Mouse (Mus musculus): ENCODE results near the gene Rbm3. TPM values are rescaled to one million over a fixed set of nuclear protein-coding genes. Genes with fewer than 3 reads are reported as not detected.
A peak's percentile ranks its signal among the peaks of the same experiment; 100 is the strongest.
"Not testable (repeated sequence)": the region's sequence is repeated elsewhere in the genome, so short reads cannot be mapped to it uniquely, and the experiment has no call there.

The Rbm3 gene
- polyA plus RNA-seq, 1 experiment, result 188 TPM

- Histone ChIP-seq H3K4me3 (ENCODE audit: insufficient read depth, low read depth, low read length) (peak overlapping the region; percentile 47), H3K27ac (replicated peaks; ENCODE audit: low read depth, low read length) (peak overlapping the region; percentile 82)
Measured at GRCm38 (mm10) chrX:8096787-8097242, 48.9 kb downstream of the Rbm3 start.

GRCm38 (mm10) chrX:8096068-8096786 lies 49.5 kb downstream of the Rbm3 start:
- peak overlapping the region; percentile 82 for H3K27ac ChIP-seq (replicated peaks; ENCODE audit: low read depth, low read length)

More at GRCm38 (mm10) chrX:8096787-8097242, 48.9 kb downstream of the Rbm3 start:
- no peaks in the 10 kb centered on the region for H3K4me1 ChIP-seq (ENCODE audit: control insufficient read depth, insufficient read depth, insufficient read length, low read length)

GRCm38 (mm10) chrX:8095546-8095945 lies 50.1 kb downstream of the Rbm3 start:
- H3K4me1 ChIP-seq (ENCODE audit: control insufficient read depth, insufficient read depth, insufficient read length, low read length), result no peaks in the 10 kb centered on the region
- no peak overlapping the region for H3K27ac ChIP-seq (replicated peaks; ENCODE audit: low read depth, low read length)
- no peak overlapping the region for H3K4me3 ChIP-seq (ENCODE audit: insufficient read depth, low read depth, low read length)

More at GRCm38 (mm10) chrX:8096068-8096786, 49.5 kb downstream of the Rbm3 start:
- peak overlapping the region; percentile 38 for H3K4me3 ChIP-seq (ENCODE audit: insufficient read depth, low read depth, low read length)
- not testable (repeated sequence) for H3K4me1 ChIP-seq (ENCODE audit: control insufficient read depth, insufficient read depth, insufficient read length, low read length)

- not testable (repeated sequence) for H3K4me1 ChIP-seq (ENCODE audit: control insufficient read depth, insufficient read depth, insufficient read length, low read length); H3K27ac ChIP-seq (replicated peaks; ENCODE audit: low read depth, low read length); H3K4me3 ChIP-seq (ENCODE audit: insufficient read depth, low read depth, low read length)
Measured at GRCm38 (mm10) chrX:8090954-8091347, 54.7 kb downstream of the Rbm3 start.

- Histone ChIP-seq H3K4me1 (ENCODE audit: control insufficient read depth, insufficient read depth, insufficient read length, low read length) (no peaks in the 10 kb centered on the region), H3K4me3 (ENCODE audit: insufficient read depth, low read depth, low read length) (peak within 1 kb of the TSS; percentile 47), H3K27ac (replicated peaks; ENCODE audit: low read depth, low read length) (peak within 1 kb of the TSS; percentile 52)
Measured at GRCm38 (mm10) chrX:8090346-8090953, 55.2 kb downstream of the Rbm3 start, which contains the start of gene Was. Gene Was (minus strand): TSS chrX:8090498.

GRCm38 (mm10) chrX:8089746-8090145 lies 55.9 kb downstream of the Rbm3 start:
- Histone ChIP-seq H3K27ac (replicated peaks; ENCODE audit: low read depth, low read length) (peak overlapping the region; percentile 52), H3K4me1 (ENCODE audit: control insufficient read depth, insufficient read depth, insufficient read length, low read length) (no peaks in the 10 kb centered on the region), H3K4me3 (ENCODE audit: insufficient read depth, low read depth, low read length) (peak overlapping the region; percentile 47)

Other genes starting within 250 kb of the Rbm3 start
- 25.0 and 29.5 TPM in 2 replicates for gene Pqbp1, start 246.6 kb downstream of the Rbm3 start, polyA plus RNA-seq (2012; ENCODE audit: insufficient read depth, insufficient read length, missing spikeins)
- 47.7 and 50.3 TPM in 2 replicates for gene Timm17b, start 246.5 kb downstream of the Rbm3 start, polyA plus RNA-seq (2012; ENCODE audit: insufficient read depth, insufficient read length, missing spikeins)
- gene Gm10491, start 238.0 kb downstream of the Rbm3 start, polyA plus RNA-seq (2012; ENCODE audit: insufficient read depth, insufficient read length, missing spikeins), result not detected in 2 replicates
- gene Gm10490, start 236.3 kb downstream of the Rbm3 start, polyA plus RNA-seq (2012; ENCODE audit: insufficient read depth, insufficient read length, missing spikeins), result not detected in 2 replicates
- gene Pcsk1n, start 226.1 kb downstream of the Rbm3 start, polyA plus RNA-seq (2012; ENCODE audit: insufficient read depth, insufficient read length, missing spikeins), result not detected in 2 replicates
- gene Eras, start 217.3 kb downstream of the Rbm3 start, polyA plus RNA-seq (2012; ENCODE audit: insufficient read depth, insufficient read length, missing spikeins), result not detected in 2 replicates
- gene Hdac6, start 198.0 kb downstream of the Rbm3 start, polyA plus RNA-seq (2012; ENCODE audit: insufficient read depth, insufficient read length, missing spikeins), result 7.6 and 11.6 TPM in 2 replicates
- gene Gata1, start 167.8 kb downstream of the Rbm3 start, polyA plus RNA-seq (2012; ENCODE audit: insufficient read depth, insufficient read length, missing spikeins), result not detected in 2 replicates
- gene Glod5, start 127.4 kb downstream of the Rbm3 start, polyA plus RNA-seq (2012; ENCODE audit: insufficient read depth, insufficient read length, missing spikeins), result not detected in 2 replicates
- 1.6 and 2.6 TPM in 2 replicates for gene Suv39h1, start 71.1 kb downstream of the Rbm3 start, polyA plus RNA-seq (2012; ENCODE audit: insufficient read depth, insufficient read length, missing spikeins)
- gene Was, start 55.4 kb downstream of the Rbm3 start, polyA plus RNA-seq (2012; ENCODE audit: insufficient read depth, insufficient read length, missing spikeins), result 1.1 and 1.5 TPM in 2 replicates
- gene Wdr13, start 13.0 kb downstream of the Rbm3 start, polyA plus RNA-seq (2012; ENCODE audit: insufficient read depth, insufficient read length, missing spikeins), result 19.6 and 24.5 TPM in 2 replicates
- gene Tbc1d25, start 30.3 kb upstream of the Rbm3 start, polyA plus RNA-seq (2012; ENCODE audit: insufficient read depth, insufficient read length, missing spikeins), result 3.2 and 4.2 TPM in 2 replicates
- 36.2 and 45.9 TPM in 2 replicates for gene Ebp, start 47.6 kb upstream of the Rbm3 start, polyA plus RNA-seq (2012; ENCODE audit: insufficient read depth, insufficient read length, missing spikeins)
- 6.0 and 7.3 TPM in 2 replicates for gene Porcn, start 60.6 kb upstream of the Rbm3 start, polyA plus RNA-seq (2012; ENCODE audit: insufficient read depth, insufficient read length, missing spikeins)
- 19.6 and 22.2 TPM in 2 replicates for gene Ftsj1, start 106.5 kb upstream of the Rbm3 start, polyA plus RNA-seq (2012; ENCODE audit: insufficient read depth, insufficient read length, missing spikeins)
- not detected in 2 replicates for gene Slc38a5, start 125.3 kb upstream of the Rbm3 start, polyA plus RNA-seq (2012; ENCODE audit: insufficient read depth, insufficient read length, missing spikeins)
- not detected in 2 replicates for gene Ssxb10, start 181.5 kb upstream of the Rbm3 start, polyA plus RNA-seq (2012; ENCODE audit: insufficient read depth, insufficient read length, missing spikeins)
- not detected in 2 replicates for gene Ssxb9, start 221.1 kb upstream of the Rbm3 start, polyA plus RNA-seq (2012; ENCODE audit: insufficient read depth, insufficient read length, missing spikeins)